ENCODE assay signal across 8 mouse cellular contexts in genomic region chr4:36186231-36186922, GRCm38 (mm10).
A peak's percentile ranks its signal among the peaks of the same experiment; 100 is the strongest.
DNase-seq lines count a peak whose midpoint lies in the region; ATAC-seq lines count a peak whose summit lies in the region.

No protein-coding gene starts in this region.

- intact Hi-C loops in left cerebral cortex, postnatal 4 days (cut with DNase I), result no loop called here

- ATAC-seq in kidney, embryonic 14.5 days (ENCODE audit: low FRiP score, low TSS enrichment), result no peak
- no peak for ATAC-seq in erythroblast, adult 5-6 weeks (replicated peaks; ENCODE audit: low FRiP score, poor library complexity, severe bottlenecking)

- no peaks in the 10 kb centered on the region for H3K36me3 ChIP-seq in kidney, embryonic 14.5 days (ENCODE audit: control insufficient read depth, insufficient read depth, low read length)

- no peaks in the 10 kb centered on the region for H3K4me1 ChIP-seq in kidney, embryonic 14.5 days (ENCODE audit: control insufficient read depth, insufficient read depth, low read length)

- no peaks in the 10 kb centered on the region for H3K27me3 ChIP-seq in kidney, embryonic 14.5 days (ENCODE audit: control insufficient read depth, insufficient read depth, low read length)

- H3K9me3 ChIP-seq in kidney, embryonic 14.5 days (ENCODE audit: control insufficient read depth, low read length), result no peaks in the 10 kb centered on the region

- H3K4me2 ChIP-seq in kidney, embryonic 14.5 days (replicated peaks; ENCODE audit: low read depth, low read length), result no peak overlapping the region

- no peak overlapping the region for H3K27ac ChIP-seq in kidney, embryonic 14.5 days (ENCODE audit: low read depth, low read length)

- H3K4me3 ChIP-seq in kidney, embryonic 14.5 days (ENCODE audit: low read length), result no peak overlapping the region

- H3K9ac ChIP-seq in kidney, embryonic 14.5 days (ENCODE audit: low read depth, low read length), result no peak overlapping the region

- WGBS in kidney, embryonic 14.5 days, result 48% methylated on average over 7 of the region's 7 CpGs

- peak; percentile 2 for DNase-seq in adrenal gland, adult 2 months
- no peak for DNase-seq in adrenal gland, postnatal 4 days (ENCODE audit: low spot score in 2 of 2)
- peak; percentile 53 for DNase-seq in kidney, adult 9 months
- peak; percentile 21 to 53 for DNase-seq in frontal cortex, postnatal 10 days (ENCODE audit: low spot score in 2 of 2)
- peak; percentile 79 for DNase-seq in left cerebral cortex, postnatal 4 days
- no peak for DNase-seq in urinary bladder, postnatal 25 days (ENCODE audit: low spot score)

Comparison
In these comparisons a context has a peak if more than half of its experiments do, and no peak if none do; other contexts are left out.
1. DNase-seq: peak in adrenal gland, adult 2 months (single experiment), kidney, adult 9 months (single experiment), frontal cortex, postnatal 10 days (2 of 2) and left cerebral cortex, postnatal 4 days (single experiment); none in adrenal gland, postnatal 4 days (0 of 2) and urinary bladder, postnatal 25 days (single experiment).